Mouse (Mus musculus): ENCODE data around the gene Sec31b. TPM values are rescaled to one million over a fixed set of nuclear protein-coding genes. Genes with fewer than 3 reads are reported as not detected.
A peak's percentile ranks its signal among the peaks of the same experiment; 100 is the strongest.

Sec31b gene
- polyA plus RNA-seq, 1 experiment from 2014 or later = 0.24 TPM

DNA sequence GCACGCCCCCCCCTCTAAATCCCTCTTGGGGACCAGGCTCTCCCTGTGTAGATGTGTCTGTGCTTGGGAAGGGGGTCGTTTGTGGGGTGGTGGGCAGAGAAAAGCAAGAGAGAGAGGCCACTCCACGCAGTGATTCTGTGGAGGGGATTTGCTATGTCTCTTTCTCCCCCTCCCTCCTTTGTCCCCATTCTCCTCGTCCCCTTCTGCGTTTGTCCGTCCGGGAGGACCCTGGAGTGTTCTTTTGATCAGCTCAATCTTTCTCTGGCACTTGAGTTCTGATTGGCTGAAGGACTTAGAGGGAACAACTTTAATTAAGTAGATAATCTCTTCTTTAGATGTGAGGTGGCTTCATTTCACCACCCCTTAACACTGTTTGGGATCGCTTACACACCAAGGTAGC is 52.5 kb downstream of the Sec31b start, which contains the start of gene Wnt8b:
Wnt8b (plus strand) TSS at position 345 of the 400 bp plus-strand sequence.
- Histone ChIP-seq H3K9ac (ENCODE audit: low read length) (no peak within 1 kb of the TSS), H3K4me2 (ENCODE audit: low read depth, severe bottlenecking) (no peak within 1 kb of the TSS), H3K9me3 (ENCODE audit: control insufficient read depth, low read length) (no peaks in the 10 kb centered on the region), H3K4me1 (ENCODE audit: control insufficient read depth, insufficient read depth, low read length) (no peaks in the 10 kb centered on the region), H3K4me3 (ENCODE audit: low read depth, low read length) (no peak within 1 kb of the TSS), H3K27ac (replicated peaks; ENCODE audit: low read depth, low read length) (no peak within 1 kb of the TSS), H3K36me3 (ENCODE audit: control insufficient read depth, insufficient read depth, low read length) (no peaks in the 10 kb centered on the region), H3K27me3 (ENCODE audit: control insufficient read depth, insufficient read depth, low read length) (no peaks in the 10 kb centered on the region)
- ATAC-seq (ENCODE audit: insufficient number of reproducible peaks, low FRiP score, low TSS enrichment, low read depth) = no peak
- no peak for DNase-seq (ENCODE audit: low spot score)
- WGBS = 32% methylated on average over 8 of the region's 8 CpGs

DNA sequence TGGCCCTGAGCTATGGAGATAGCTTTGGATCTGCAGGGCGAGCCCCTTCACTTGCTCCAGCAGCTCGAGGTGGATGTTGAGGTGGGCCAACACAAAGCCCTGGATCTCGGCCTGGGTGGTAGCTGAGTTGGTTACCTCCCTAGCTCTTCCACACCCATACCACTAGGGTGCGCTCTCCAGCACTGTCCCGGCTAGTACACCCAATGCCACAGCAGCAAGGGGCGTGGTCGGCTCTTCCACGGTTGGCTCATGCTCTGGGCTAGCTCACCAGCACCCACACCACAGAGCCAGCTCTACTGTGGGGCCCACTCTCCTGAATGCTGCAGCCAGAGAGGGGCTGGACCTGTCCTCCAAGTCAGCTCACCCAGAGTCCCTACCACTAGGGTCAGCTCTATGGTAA is 58.4 kb downstream of the Sec31b start:
- Histone ChIP-seq H3K4me1 (ENCODE audit: control insufficient read depth, insufficient read depth, low read length) (no peaks in the 10 kb centered on the region), H3K4me2 (ENCODE audit: low read depth, severe bottlenecking) (no peak overlapping the region), H3K27me3 (ENCODE audit: control insufficient read depth, insufficient read depth, low read length) (no peaks in the 10 kb centered on the region), H3K9me3 (ENCODE audit: control insufficient read depth, low read length) (no peaks in the 10 kb centered on the region), H3K27ac (replicated peaks; ENCODE audit: low read depth, low read length) (no peak overlapping the region), H3K4me3 (ENCODE audit: low read depth, low read length) (no peak overlapping the region), H3K36me3 (ENCODE audit: control insufficient read depth, insufficient read depth, low read length) (no peaks in the 10 kb centered on the region), H3K9ac (ENCODE audit: low read length) (no peak overlapping the region)
- ATAC-seq (ENCODE audit: insufficient number of reproducible peaks, low FRiP score, low TSS enrichment, low read depth) (no peak), DNase-seq (ENCODE audit: low spot score) (peak; percentile 44)
- WGBS = 10% methylated on average over 8 of the region's 8 CpGs

DNA sequence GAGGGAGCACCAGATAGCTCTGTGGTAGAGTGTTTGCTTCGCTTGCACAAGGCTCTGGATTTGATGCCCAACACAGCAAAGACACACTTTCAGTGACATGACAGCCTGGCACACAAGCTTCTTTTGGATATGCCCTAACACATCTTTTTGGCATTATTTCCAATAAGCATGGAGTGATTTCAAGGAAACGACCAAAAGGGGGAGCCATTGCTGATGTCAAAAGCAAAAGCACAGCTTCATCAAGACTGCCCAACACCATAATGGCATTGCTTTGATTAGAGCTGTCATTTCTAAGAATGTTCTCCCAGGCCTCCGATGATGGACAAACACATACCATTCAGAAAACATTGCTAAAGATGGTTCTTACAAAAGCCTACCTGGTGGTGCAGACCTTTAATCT is 69.1 kb downstream of the Sec31b start:
- DNase-seq (ENCODE audit: low spot score) (no peak), ATAC-seq (ENCODE audit: insufficient number of reproducible peaks, low FRiP score, low TSS enrichment, low read depth) (no peak)
- Histone ChIP-seq H3K27ac (replicated peaks; ENCODE audit: low read depth, low read length) (no peak overlapping the region), H3K36me3 (ENCODE audit: control insufficient read depth, insufficient read depth, low read length) (no peaks in the 10 kb centered on the region), H3K4me1 (ENCODE audit: control insufficient read depth, insufficient read depth, low read length) (no peaks in the 10 kb centered on the region), H3K4me2 (ENCODE audit: low read depth, severe bottlenecking) (no peak overlapping the region), H3K27me3 (ENCODE audit: control insufficient read depth, insufficient read depth, low read length) (no peaks in the 10 kb centered on the region), H3K9ac (ENCODE audit: low read length) (no peak overlapping the region), H3K4me3 (ENCODE audit: low read depth, low read length) (no peak overlapping the region), H3K9me3 (ENCODE audit: control insufficient read depth, low read length) (no peaks in the 10 kb centered on the region)
- WGBS = 51% methylated on average over 3 of the region's 3 CpGs

DNA sequence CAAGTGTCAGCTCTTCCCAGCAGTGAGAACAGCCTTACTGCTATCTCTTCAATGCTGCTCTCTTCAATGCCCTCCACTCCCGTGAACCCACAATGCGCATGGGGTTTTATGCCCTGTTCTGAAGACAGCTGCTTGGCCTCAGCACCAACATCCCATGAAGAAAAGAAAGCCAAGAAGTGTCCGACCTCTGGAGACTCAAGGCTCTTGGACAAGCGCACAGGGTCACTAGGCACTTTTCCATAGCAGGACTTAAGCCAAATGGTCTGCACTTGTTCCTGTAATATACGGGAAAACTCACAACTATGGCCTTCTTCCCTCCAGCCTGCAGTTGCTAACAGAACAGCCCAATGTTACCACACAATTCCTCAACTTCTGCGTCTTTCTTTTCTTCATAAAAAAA is 70.4 kb downstream of the Sec31b start:
- no peak overlapping the region for H3K27ac ChIP-seq (replicated peaks; ENCODE audit: low read depth, low read length)
- 88% methylated on average over 6 of the region's 6 CpGs for WGBS
- no peaks in the 10 kb centered on the region for H3K27me3 ChIP-seq (ENCODE audit: control insufficient read depth, insufficient read depth, low read length)
- ATAC-seq (ENCODE audit: insufficient number of reproducible peaks, low FRiP score, low TSS enrichment, low read depth) (no peak), DNase-seq (ENCODE audit: low spot score) (no peak)
- no peak overlapping the region for H3K4me3 ChIP-seq (ENCODE audit: low read depth, low read length)
- H3K4me1 ChIP-seq (ENCODE audit: control insufficient read depth, insufficient read depth, low read length) = no peaks in the 10 kb centered on the region
- no peaks in the 10 kb centered on the region for H3K9me3 ChIP-seq (ENCODE audit: control insufficient read depth, low read length)
- no peak overlapping the region for H3K9ac ChIP-seq (ENCODE audit: low read length)
- no peak overlapping the region for H3K4me2 ChIP-seq (ENCODE audit: low read depth, severe bottlenecking)
- H3K36me3 ChIP-seq (ENCODE audit: control insufficient read depth, insufficient read depth, low read length) = no peaks in the 10 kb centered on the region

DNA sequence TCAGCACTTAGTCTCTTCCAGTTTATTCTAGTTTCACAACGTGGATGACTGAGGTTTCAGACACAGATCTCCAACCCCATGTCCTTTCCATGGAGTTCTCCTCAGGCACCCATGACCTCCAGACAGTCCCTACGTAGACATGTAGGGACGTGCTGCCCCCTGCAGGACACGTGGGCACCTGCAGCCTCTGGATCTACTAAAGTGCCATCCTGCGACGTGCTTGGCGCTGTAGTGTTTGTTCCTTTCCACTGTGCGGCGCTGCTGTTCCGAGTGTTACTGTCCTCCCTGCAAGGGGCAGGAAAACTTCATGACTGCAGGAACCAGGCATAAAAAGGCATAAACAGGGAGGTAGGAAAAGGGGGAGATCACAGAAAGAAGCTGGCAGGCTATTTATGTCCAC is 71.5 kb downstream of the Sec31b start:
- WGBS = 2% methylated on average over 10 of the region's 10 CpGs
- ATAC-seq (ENCODE audit: insufficient number of reproducible peaks, low FRiP score, low TSS enrichment, low read depth) = no peak

More for the DNA sequence above, 71.5 kb downstream of the Sec31b start:
- DNase-seq (ENCODE audit: low spot score) = peak; percentile 86
- Histone ChIP-seq H3K4me2 (ENCODE audit: low read depth, severe bottlenecking) (no peak overlapping the region), H3K4me3 (ENCODE audit: low read depth, low read length) (no peak overlapping the region), H3K36me3 (ENCODE audit: control insufficient read depth, insufficient read depth, low read length) (no peaks in the 10 kb centered on the region), H3K27me3 (ENCODE audit: control insufficient read depth, insufficient read depth, low read length) (no peaks in the 10 kb centered on the region), H3K9ac (ENCODE audit: low read length) (no peak overlapping the region), H3K9me3 (ENCODE audit: control insufficient read depth, low read length) (peaks cover 2% of the 10 kb centered on the region; the same call in 1 of the 2 replicates), H3K27ac (replicated peaks; ENCODE audit: low read depth, low read length) (no peak overlapping the region), H3K4me1 (ENCODE audit: control insufficient read depth, insufficient read depth, low read length) (no peaks in the 10 kb centered on the region)

Other genes with a start within 250 kb of the Sec31b start
- gene Scd4, start 212.8 kb downstream of the Sec31b start, polyA plus RNA-seq (2014; fragmentation: Nextera tagmentation; extraction: Ambion mirVana) = 0.09 TPM in 1 of 2 replicates, not detected in the other
- 16.7 and 18.6 TPM in 2 replicates for gene Scd1, start 138.0 kb downstream of the Sec31b start, polyA plus RNA-seq (2014; fragmentation: Nextera tagmentation; extraction: Ambion mirVana)
- not detected in 2 replicates for gene Wnt8b, start 52.4 kb downstream of the Sec31b start, polyA plus RNA-seq (2014; fragmentation: Nextera tagmentation; extraction: Ambion mirVana)
- gene Gm20538, start 7.0 kb upstream of the Sec31b start, polyA plus RNA-seq (2014; fragmentation: Nextera tagmentation; extraction: Ambion mirVana) = not detected in 2 replicates
- 542 and 551 TPM in 2 replicates for gene Ndufb8, start 9.6 kb upstream of the Sec31b start, polyA plus RNA-seq (2014; fragmentation: Nextera tagmentation; extraction: Ambion mirVana)
- gene Hif1an, start 17.0 kb upstream of the Sec31b start, polyA plus RNA-seq (2014; fragmentation: Nextera tagmentation; extraction: Ambion mirVana) = 26.5 and 34.7 TPM in 2 replicates
- gene Pax2, start 210.2 kb upstream of the Sec31b start, polyA plus RNA-seq (2014; fragmentation: Nextera tagmentation; extraction: Ambion mirVana) = 0.08 and 0.14 TPM in 2 replicates

All from limb, embryonic 11.5 days (tissue).